Mouse (Mus musculus): ENCODE results near the gene Nrg4.

Gene Nrg4

DNA sequence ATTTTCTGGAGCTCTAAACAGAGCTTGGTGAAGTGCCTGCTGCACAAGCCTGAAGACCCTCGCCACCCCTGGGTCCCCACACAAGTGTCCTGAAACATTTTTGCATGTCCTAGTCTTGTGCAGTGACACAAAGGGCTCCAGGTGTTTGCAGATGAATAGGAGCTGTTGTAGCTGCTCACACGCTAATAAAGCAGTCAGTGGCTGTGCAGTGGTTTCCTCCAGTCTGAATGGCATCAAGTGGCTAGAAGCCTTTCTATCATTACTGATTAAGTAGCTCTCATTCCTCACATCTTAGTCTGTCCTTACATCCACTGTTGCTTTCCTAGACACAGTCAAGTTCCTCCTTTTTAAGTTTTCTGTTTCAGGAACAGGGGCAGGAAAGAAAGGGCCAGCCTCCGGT is 111.0 kb downstream of the Nrg4 start:
- DNase-seq (ENCODE audit: low spot score in 2 of 2), result no peak

GRCm38 (mm10) chr9:55215056-55215455 is 111.6 kb downstream of the Nrg4 start:
- no peak for DNase-seq (ENCODE audit: low spot score in 2 of 2)

DNA sequence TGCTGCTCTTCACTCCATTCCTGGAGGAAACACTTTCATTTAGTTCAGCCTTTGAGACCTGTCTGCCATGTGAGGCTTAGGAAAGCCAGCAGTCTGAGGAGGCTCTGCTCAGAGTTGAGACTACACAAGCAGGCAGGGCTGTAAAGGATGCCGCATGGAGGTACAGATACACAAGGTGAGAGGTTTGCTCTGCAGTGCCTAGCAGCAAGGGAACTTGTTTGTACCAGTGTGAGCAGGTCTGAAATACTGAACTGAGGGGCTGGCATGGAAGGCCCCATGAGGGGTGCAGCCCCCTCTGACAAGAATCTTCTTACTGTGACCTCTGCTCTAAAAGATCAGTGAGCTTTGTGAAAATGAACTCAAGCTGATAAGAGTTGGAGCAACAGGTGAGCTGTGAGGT is 113.2 kb downstream of the Nrg4 start:
- no peak for DNase-seq (ENCODE audit: low spot score in 2 of 2)

DNA sequence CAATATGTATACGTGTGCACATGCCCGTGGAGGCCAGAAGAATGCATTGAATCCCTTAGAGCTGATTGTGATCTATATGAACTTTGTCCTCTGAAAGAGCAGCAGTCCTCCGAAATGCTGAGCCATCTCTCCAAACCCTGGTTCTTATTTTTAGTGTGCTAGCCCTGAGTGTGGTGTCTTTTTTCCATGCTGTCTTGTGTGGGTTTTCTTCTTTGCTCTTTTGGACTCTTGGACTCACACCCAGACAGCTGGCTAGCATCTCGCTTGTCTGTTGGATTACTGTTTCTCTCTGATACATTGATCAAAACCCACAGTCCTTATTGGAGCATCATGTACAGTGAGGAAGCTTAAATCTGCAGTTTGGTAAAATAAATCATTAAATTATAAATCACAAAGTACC is 115.0 kb downstream of the Nrg4 start:
- DNase-seq (ENCODE audit: low spot score in 2 of 2), result no peak

DNA sequence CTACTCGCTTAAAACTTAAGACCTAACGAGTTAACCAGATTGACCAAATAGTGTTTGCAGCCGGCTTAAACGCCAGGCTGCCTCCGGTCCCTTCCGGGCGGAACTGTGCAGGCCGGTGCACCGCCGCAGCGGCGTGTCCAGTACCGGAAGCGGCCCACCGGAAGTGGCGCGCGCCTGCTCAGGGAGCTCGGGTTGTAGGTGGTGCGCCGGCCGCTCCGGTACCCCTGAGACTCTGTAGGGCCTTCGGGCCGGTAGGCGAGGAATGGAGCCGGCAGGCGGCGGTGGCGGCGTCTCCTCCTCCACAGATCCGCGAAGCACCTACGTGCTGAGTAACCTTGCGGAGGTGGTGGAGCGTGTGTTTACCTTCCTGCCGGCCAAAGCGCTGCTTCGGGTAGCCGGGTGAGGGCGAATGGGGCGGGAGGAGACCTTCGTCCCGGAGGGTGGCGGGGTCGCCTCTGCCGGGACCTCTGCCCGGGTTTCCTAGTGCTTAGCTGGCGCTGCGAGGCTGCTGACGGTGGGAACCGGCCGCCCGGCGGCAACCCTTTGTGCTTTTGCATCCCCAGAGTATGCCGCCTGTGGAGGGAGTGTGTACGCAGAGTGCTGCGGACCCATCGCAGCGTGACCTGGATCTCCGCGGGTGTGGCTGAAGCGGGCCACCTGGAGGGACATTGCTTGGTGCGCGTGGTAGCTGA is 117.7 kb downstream of the Nrg4 start, which contains the start of gene Fbxo22:
Gene Fbxo22, plus strand, starts transcription at position 136 of the 692 bp plus-strand sequence.
- DNase-seq (ENCODE audit: low spot score in 2 of 2), result peak; percentile 55 to 71

- no peak for DNase-seq (ENCODE audit: low spot score in 2 of 2)
Observed at GRCm38 (mm10) chr9:55208458-55208789, 118.2 kb downstream of the Nrg4 start.

GRCm38 (mm10) chr9:55199348-55199747 is 127.3 kb downstream of the Nrg4 start:
- DNase-seq (ENCODE audit: low spot score in 2 of 2), result no peak

GRCm38 (mm10) chr9:55198260-55198659 is 128.4 kb downstream of the Nrg4 start:
- DNase-seq (ENCODE audit: low spot score in 2 of 2), result no peak

DNA sequence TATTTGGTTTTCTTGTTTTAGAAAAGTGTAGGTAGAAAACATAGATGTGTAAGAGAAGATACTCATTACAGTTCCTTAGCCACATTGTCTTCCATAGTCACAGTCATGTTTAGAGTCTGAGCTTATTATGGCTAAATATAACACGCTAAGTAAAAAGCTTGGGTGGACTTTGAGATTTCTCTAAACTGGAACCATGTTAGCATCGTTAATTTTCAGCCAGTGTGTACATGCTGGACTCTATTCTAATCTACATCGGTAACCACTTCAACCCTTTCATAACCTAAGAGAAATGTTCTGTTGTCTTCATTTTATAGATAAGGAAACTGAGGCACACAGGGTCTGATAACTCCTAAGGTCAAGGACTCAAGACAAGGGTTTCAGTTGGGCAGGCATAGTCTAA is 130.8 kb downstream of the Nrg4 start:
- DNase-seq (ENCODE audit: low spot score in 2 of 2), result no peak

DNA sequence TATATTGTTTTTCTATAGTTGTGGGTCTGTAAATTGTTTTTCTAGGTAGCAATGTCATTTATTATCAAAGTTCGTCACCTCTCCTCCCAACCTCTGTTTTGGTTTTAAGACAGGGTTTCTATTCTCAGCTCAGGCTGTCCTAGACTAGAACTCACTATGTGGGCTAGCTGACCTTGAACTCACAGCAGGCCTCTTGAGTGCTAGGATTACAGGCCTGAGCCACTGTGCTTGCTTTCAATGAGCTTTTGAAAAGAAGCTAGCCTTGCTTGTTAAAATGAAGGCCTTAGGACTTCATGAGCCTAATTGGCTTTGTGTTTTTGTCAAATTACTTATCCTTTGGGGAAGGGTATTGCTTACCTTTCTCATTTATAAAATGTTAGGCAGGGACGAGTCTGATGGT is 152.4 kb downstream of the Nrg4 start:
- no peak for DNase-seq (ENCODE audit: low spot score in 2 of 2)

- no peak for DNase-seq (ENCODE audit: low spot score in 2 of 2)
Observed at GRCm38 (mm10) chr9:55172195-55172685, 154.4 kb downstream of the Nrg4 start.

DNA sequence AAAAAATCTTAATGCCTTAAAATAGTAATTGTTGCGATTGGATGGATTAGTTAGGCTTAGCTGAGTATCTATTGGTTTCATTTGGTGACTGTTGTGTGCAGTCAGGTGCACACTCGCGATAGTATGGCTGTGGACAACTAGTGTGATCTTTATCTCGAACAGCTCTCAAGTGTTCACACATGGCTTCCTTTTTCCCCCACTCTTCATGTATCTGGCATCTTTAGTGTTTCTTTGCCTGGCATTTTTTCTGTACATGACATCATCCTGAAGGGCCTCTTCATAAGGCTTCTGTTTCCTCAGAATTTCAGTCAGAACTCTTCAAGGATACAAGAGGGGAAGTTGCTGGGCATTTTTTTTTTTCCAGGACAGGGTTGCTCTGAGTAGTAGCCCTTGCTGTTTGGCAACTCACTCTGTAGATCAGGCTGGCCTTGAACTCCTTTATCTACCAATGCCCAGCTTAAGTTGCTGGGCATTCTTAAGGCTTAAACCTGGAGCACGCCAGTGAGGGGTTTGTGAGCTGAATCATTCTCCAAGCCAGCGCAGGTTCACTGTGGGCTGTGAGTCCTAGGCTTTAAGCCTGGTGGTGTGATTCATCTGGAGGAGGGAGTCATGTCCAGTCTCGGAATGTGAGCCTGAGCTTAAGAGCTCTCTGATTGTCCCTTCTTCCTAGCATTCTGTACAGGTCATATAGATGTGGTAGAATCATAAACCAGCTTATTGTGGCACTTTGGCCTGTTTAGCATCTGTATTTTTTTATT is 155.8 kb downstream of the Nrg4 start:
- no peak for DNase-seq (ENCODE audit: low spot score in 2 of 2)
